Comparison of ENCODE assay signal across 7 mouse cellular contexts in the genomic region with DNA sequence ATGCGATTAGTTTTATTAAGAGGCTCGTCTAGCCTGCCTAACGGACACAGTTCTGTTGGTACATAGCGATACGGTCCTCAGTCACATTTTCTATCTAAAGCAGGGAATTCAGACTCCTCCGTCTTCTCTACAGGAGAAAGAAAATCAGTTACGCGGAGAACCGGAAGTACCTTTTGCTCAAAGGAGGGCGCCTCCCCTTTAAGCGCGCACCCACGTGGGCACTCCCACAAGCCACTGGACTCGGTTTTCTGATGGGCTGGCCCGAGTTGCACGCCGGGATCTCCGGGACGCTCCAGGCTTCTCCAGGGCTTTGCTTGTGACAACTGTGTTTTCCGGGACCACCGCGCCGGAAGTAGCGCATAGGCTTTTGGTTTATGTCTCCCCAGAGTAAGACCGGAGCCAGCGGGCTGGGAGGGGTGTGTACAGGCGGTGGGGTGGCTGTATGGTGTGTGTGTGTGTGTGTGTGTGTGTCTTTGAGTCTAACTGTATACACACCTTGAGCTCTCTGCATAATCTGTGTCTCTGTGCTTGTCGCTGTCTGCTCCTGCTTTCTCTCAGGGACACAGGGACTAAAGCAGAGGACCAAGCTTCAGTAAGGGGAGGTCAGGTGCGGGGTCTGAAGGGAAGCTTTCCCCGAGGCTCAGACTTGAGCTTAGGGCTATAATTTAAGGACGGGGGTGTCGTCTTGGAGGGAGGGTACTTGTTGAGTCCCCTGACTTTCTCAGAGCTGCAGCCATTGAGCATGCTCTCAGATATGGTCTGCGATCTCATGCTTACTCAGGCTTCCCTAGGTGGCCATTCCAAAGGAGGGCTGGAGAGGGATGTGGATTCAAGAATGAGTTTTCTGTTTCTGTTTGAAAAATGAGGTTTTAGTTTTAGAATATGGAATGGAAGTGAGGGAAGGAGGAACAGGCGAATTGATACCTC. TPM values are rescaled to one million over a fixed set of nuclear protein-coding genes. Genes with fewer than 3 reads are reported as not detected.
A peak's percentile ranks its signal among the peaks of the same experiment; 100 is the strongest.
DNase-seq lines count a peak whose midpoint lies in the region; ATAC-seq lines count a peak whose summit lies in the region.

A gene (plus strand): TSS at position 285 of the 927 bp plus-strand sequence.

- no peaks in the 10 kb centered on the region for H3K27me3 ChIP-seq in intestine, embryonic 16.5 days (replicated peaks; ENCODE audit: control insufficient read depth, insufficient read depth, low read length)
- no peaks in the 10 kb centered on the region for H3K27me3 ChIP-seq in midbrain, embryonic 11.5 days (ENCODE audit: control insufficient read depth, insufficient read depth, low read length)

- H3K9ac ChIP-seq in intestine, embryonic 16.5 days (ENCODE audit: low read depth, low read length): peak within 1 kb of the TSS; percentile 73
- H3K9ac ChIP-seq in midbrain, embryonic 11.5 days (ENCODE audit: low read length): peak within 1 kb of the TSS; percentile 73

- H3K27ac ChIP-seq in intestine, embryonic 16.5 days (ENCODE audit: low read length): peak within 1 kb of the TSS; percentile 68
- peak within 1 kb of the TSS; percentile 54; the same call in 1 of the 2 replicates for H3K27ac ChIP-seq in midbrain, embryonic 11.5 days (ENCODE audit: low read depth, low read length)

- ATAC-seq in intestine, embryonic 16.5 days: peak; percentile 99
- peak; percentile 98 for ATAC-seq in midbrain, embryonic 11.5 days (ENCODE audit: low FRiP score)

- H3K9me3 ChIP-seq in intestine, embryonic 16.5 days (ENCODE audit: control insufficient read depth, low read length): no peaks in the 10 kb centered on the region
- no peaks in the 10 kb centered on the region for H3K9me3 ChIP-seq in midbrain, embryonic 11.5 days (ENCODE audit: control insufficient read depth, low read length)

- H3K4me1 ChIP-seq in intestine, embryonic 16.5 days (ENCODE audit: control insufficient read depth, insufficient read depth, low read length): peaks cover 6% of the 10 kb centered on the region; the same call in 1 of the 2 replicates
- peaks cover 4% of the 10 kb centered on the region; the same call in 1 of the 2 replicates for H3K4me1 ChIP-seq in midbrain, embryonic 11.5 days (ENCODE audit: control insufficient read depth, insufficient read depth, low read length)

- intact Hi-C loops in gastrocnemius, postnatal 36 days (cut with DNase I): loop anchor here (1.0 kb wide), 1 partner anchor 20 kb away; no protein-coding TSS in a partner anchor
- intact Hi-C loops in left cerebral cortex, postnatal 36 days (cut with DNase I): no loop called here

- H3K4me2 ChIP-seq in intestine, embryonic 16.5 days (ENCODE audit: low read depth, low read length): peak within 1 kb of the TSS; percentile 61
- peak within 1 kb of the TSS; percentile 58 for H3K4me2 ChIP-seq in midbrain, embryonic 11.5 days

- DNase-seq in adrenal gland, adult 2 months: peak; percentile 92
- DNase-seq in embryo, embryonic 11.5 days (ENCODE audit: low read depth, low spot score): peak; percentile 75
- DNase-seq in gastrocnemius, postnatal 36 days: peak; percentile 74 to 80
- DNase-seq in left cerebral cortex, postnatal 36 days (ENCODE audit: low spot score in 2 of 2): peak; percentile 88 to 91
- DNase-seq in midbrain, embryonic 11.5 days (ENCODE audit: low spot score, missing footprints): peak; percentile 97
- peak; percentile 74 for DNase-seq in skeletal muscle tissue, adult 2 months (ENCODE audit: low read depth, low spot score)

- no peaks in the 10 kb centered on the region for H3K36me3 ChIP-seq in intestine, embryonic 16.5 days (ENCODE audit: control insufficient read depth, insufficient read depth, low read length)
- no peaks in the 10 kb centered on the region for H3K36me3 ChIP-seq in midbrain, embryonic 11.5 days (ENCODE audit: control insufficient read depth, insufficient read depth, low read length)

- WGBS in intestine, embryonic 16.5 days: 3% methylated on average over 34 of the region's 34 CpGs
- WGBS in midbrain, embryonic 11.5 days: 4% methylated on average over 33 of the region's 34 CpGs

- H3K4me3 ChIP-seq in intestine, embryonic 16.5 days (ENCODE audit: low read length): peak within 1 kb of the TSS; percentile 60
- peak within 1 kb of the TSS; percentile 50 for H3K4me3 ChIP-seq in midbrain, embryonic 11.5 days (ENCODE audit: low read depth, low read length)

RNA-seq across cellular contexts. Expression of the gene that starts here (rescaled TPM):
- 1 to 10 TPM; 3.1 to 3.8 TPM for total RNA-seq in adrenal gland, adult 2 months (2021)
- 0.15 and 0.22 TPM in 2 replicates for polyA plus RNA-seq in adrenal gland, adult 2 months (2012; rRNA removed)
- total RNA-seq in gastrocnemius, postnatal 36 days (2021): 1 to 10 TPM; 1.7 to 2.7 TPM
- polyA plus RNA-seq in intestine, embryonic 16.5 days (2015; fragmentation: Nextera tagmentation; extraction: Ambion mirVana): 6.0 and 6.2 TPM in 2 replicates
- total RNA-seq in left cerebral cortex, postnatal 36 days (2021): 1 to 10 TPM; 5.2 TPM
- polyA plus RNA-seq in midbrain, embryonic 11.5 days (2014; fragmentation: Nextera tagmentation; extraction: Ambion mirVana): 12.3 and 13.1 TPM in 2 replicates

Comparison
In these comparisons a context has a peak if more than half of its experiments do, and no peak if none do; other contexts are left out.
1. Peak in every context shown above with its lines: DNase-seq, ATAC-seq, H3K4me3 ChIP-seq and H3K27ac ChIP-seq.